8 mouse cellular contexts compared by ENCODE assay signal in the genomic region with DNA sequence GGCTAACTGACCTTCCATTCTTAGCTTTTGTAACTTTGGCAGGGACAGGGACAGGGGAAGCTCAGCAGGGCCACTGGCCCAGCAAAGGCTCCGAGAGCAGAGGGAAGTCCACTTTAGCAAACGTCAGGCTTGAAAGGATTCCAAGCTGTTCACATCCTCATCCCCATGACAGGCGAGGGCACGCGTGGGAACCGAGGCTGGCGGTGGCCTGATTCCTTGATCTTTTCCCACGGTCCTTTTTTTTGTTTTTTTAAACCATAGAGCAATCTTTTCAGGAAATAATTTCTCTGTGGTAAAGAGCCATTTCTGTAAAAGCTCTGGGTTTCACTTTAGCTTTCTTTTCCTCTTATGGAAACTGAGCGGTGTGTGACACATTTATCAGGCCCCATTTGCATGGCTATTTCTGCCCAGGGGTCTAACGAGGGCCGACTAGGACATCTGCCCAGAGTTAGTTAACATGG. TPM values are rescaled to one million over a fixed set of nuclear protein-coding genes. Genes with fewer than 3 reads are reported as not detected.
A peak's percentile ranks its signal among the peaks of the same experiment; 100 is the strongest.
DNase-seq lines count a peak whose midpoint lies in the region; ATAC-seq and TF ChIP-seq lines count a peak whose summit lies in the region.

No protein-coding gene starts in this region.

- peak overlapping the region; percentile 42; the same call in 1 of the 2 replicates for H3K9ac ChIP-seq in heart, postnatal 0 days (replicated peaks; ENCODE audit: low read depth, low read length)
- H3K9ac ChIP-seq in limb, embryonic 15.5 days = no peak overlapping the region

- peak overlapping the region; percentile 58 for H3K4me2 ChIP-seq in heart, postnatal 0 days (ENCODE audit: low read depth, low read length)
- H3K4me2 ChIP-seq in limb, embryonic 15.5 days = 0 out of 2 replicates have a peak overlapping the region, but pooled peaks have one; percentile 7

- ATAC-seq in heart, postnatal 0 days (ENCODE audit: insufficient read depth, low read depth) = no peak
- ATAC-seq in limb, embryonic 15.5 days (ENCODE audit: insufficient number of reproducible peaks, low FRiP score, low TSS enrichment, low read depth) = no peak

- peak; percentile 73 to 87 for DNase-seq in adrenal gland, adult (ENCODE audit: inconsistent age in 2 of 2, low spot score in 1 of 2)
- DNase-seq in adrenal gland, postnatal 25 days = no peak
- peak; percentile 69 for DNase-seq in adipocyte (ENCODE audit: low spot score)
- peak; percentile 60 for DNase-seq in heart, postnatal 0 days (ENCODE audit: low spot score)
- DNase-seq in cerebellum, postnatal 4 days (ENCODE audit: low spot score in 2 of 2) = no peak
- no peak for DNase-seq in urinary bladder, postnatal 36 days (ENCODE audit: low spot score in 2 of 2)

- H3K36me3 ChIP-seq in heart, postnatal 0 days (replicated peaks; ENCODE audit: control insufficient read depth, insufficient read depth, low read length) = no peaks in the 10 kb centered on the region
- H3K36me3 ChIP-seq in limb, embryonic 15.5 days = peaks cover 9% of the 10 kb centered on the region

- H3K4me3 ChIP-seq in heart, postnatal 0 days (ENCODE audit: low read depth, low read length) = peak overlapping the region; percentile 30
- no peak overlapping the region for H3K4me3 ChIP-seq in limb, embryonic 15.5 days
- no peak overlapping the region for H3K4me3 ChIP-seq in olfactory bulb, adult 2 months (ENCODE audit: insufficient read depth, low read depth, low read length)

- TF ChIP-seq EP300 in heart, postnatal 0 days (IDR thresholded peaks at IDR 0.05; ENCODE audit: low read depth) = no peak

- WGBS in heart, postnatal 0 days = 4% methylated on average over 11 of the region's 11 CpGs
- 25% methylated on average over 11 of the region's 11 CpGs for WGBS in limb, embryonic 15.5 days
- WGBS in olfactory bulb, adult 2 months = 51% methylated on average over 11 of the region's 11 CpGs

- peaks cover 95% of the 10 kb centered on the region for H3K4me1 ChIP-seq in heart, postnatal 0 days (ENCODE audit: control insufficient read depth, insufficient read depth)
- H3K4me1 ChIP-seq in limb, embryonic 15.5 days = peaks cover 79% of the 10 kb centered on the region
- H3K4me1 ChIP-seq in olfactory bulb, adult 2 months (ENCODE audit: control insufficient read depth, insufficient read depth, low read length) = peaks cover 61% of the 10 kb centered on the region

- peak overlapping the region; percentile 92 for H3K27ac ChIP-seq in heart, postnatal 0 days (ENCODE audit: low read depth)
- peak overlapping the region; percentile 39; the same call in 1 of the 2 replicates for H3K27ac ChIP-seq in limb, embryonic 15.5 days
- peak overlapping the region; percentile 32 for H3K27ac ChIP-seq in olfactory bulb, adult 2 months (ENCODE audit: insufficient read depth, low read depth, low read length)

- TF ChIP-seq CTCF in heart, postnatal 0 days (IDR thresholded peaks at IDR 0.05; ENCODE audit: low read depth) = no peak
- TF ChIP-seq CTCF in olfactory bulb, adult 2 months (IDR thresholded peaks at IDR 0.05; ENCODE audit: insufficient read depth, low read depth, low read length) = no peak

- no peaks in the 10 kb centered on the region for H3K9me3 ChIP-seq in heart, postnatal 0 days (replicated peaks; ENCODE audit: control insufficient read depth, low read length)
- H3K9me3 ChIP-seq in limb, embryonic 15.5 days = no peaks in the 10 kb centered on the region

- no peak for TF ChIP-seq POLR2A in olfactory bulb, adult 2 months (IDR thresholded peaks at IDR 0.05; ENCODE audit: insufficient read depth, low read depth, low read length)

- H3K27me3 ChIP-seq in heart, postnatal 0 days (ENCODE audit: control insufficient read depth, insufficient read depth, low read length) = no peaks in the 10 kb centered on the region
- H3K27me3 ChIP-seq in limb, embryonic 15.5 days = no peaks in the 10 kb centered on the region

RNA-seq across cellular contexts. Expression of a gene that starts 17.2 kb away (rescaled TPM):
- 75.2 and 101 TPM in 2 replicates for total RNA-seq in adrenal gland, postnatal 25 days (2021)
- 51.4 and 59.6 TPM in 2 replicates for total RNA-seq in heart, postnatal 0 days (2014; rRNA removed; ENCODE audit: low replicate concordance)
- 44.5 and 55.7 TPM in 2 replicates for polyA plus RNA-seq in heart, postnatal 0 days (2015; fragmentation: Nextera tagmentation; extraction: Ambion mirVana)
- 34.7 and 37.8 TPM in 2 replicates for polyA plus RNA-seq in limb, embryonic 15.5 days (2015; fragmentation: Nextera tagmentation; extraction: Ambion mirVana)
- polyA plus RNA-seq in olfactory bulb, adult 2 months (2012; ENCODE audit: insufficient read depth, insufficient read length, low replicate concordance, missing spikeins) = not detected in 2 replicates

RNA-seq across cellular contexts. Expression of a gene that starts 41.4 kb away (rescaled TPM):
- total RNA-seq in adrenal gland, postnatal 25 days (2021) = 17.9 and 18.3 TPM in 2 replicates
- 16.3 and 29.2 TPM in 2 replicates for total RNA-seq in heart, postnatal 0 days (2014; rRNA removed; ENCODE audit: low replicate concordance)
- polyA plus RNA-seq in heart, postnatal 0 days (2015; fragmentation: Nextera tagmentation; extraction: Ambion mirVana) = 9.3 and 11.9 TPM in 2 replicates
- 12.4 and 17.4 TPM in 2 replicates for polyA plus RNA-seq in limb, embryonic 15.5 days (2015; fragmentation: Nextera tagmentation; extraction: Ambion mirVana)
- polyA plus RNA-seq in olfactory bulb, adult 2 months (2012; ENCODE audit: insufficient read depth, insufficient read length, low replicate concordance, missing spikeins) = not detected in 2 replicates

Comparison
In these comparisons a context has a peak if more than half of its experiments do, and no peak if none do; other contexts are left out.
1. DNase-seq: peak in adrenal gland, adult (2 of 2), adipocyte (single experiment) and heart, postnatal 0 days (single experiment); none in adrenal gland, postnatal 25 days (single experiment), cerebellum, postnatal 4 days (0 of 2) and urinary bladder, postnatal 36 days (0 of 2).
2. H3K27ac ChIP-seq: peak in every context shown above with its lines; median percentile 92 in heart, postnatal 0 days; 39 in limb, embryonic 15.5 days; 32 in olfactory bulb, adult 2 months.
3. RNA of a gene that starts 17.2 kb away (polyA plus RNA-seq): 44.5 to 55.7 TPM in heart, postnatal 0 days and 34.7 to 37.8 TPM in limb, embryonic 15.5 days; not detected in olfactory bulb, adult 2 months; every median in the first group is over 10 times any median in the second.
4. RNA of a gene that starts 41.4 kb away (polyA plus RNA-seq): 12.4 to 17.4 TPM in limb, embryonic 15.5 days and 9.3 to 11.9 TPM in heart, postnatal 0 days; not detected in olfactory bulb, adult 2 months; every median in the first group is over 10 times any median in the second.